Mouse (Mus musculus) midbrain, embryonic 12.5 days (tissue): ENCODE measurements around the gene Bpifb1. TPM values are rescaled to one million over a fixed set of nuclear protein-coding genes. Genes with fewer than 3 reads are reported as not detected.
"Not testable (repeated sequence)": the region's sequence is repeated elsewhere in the genome, so short reads cannot be mapped to it uniquely, and the experiment has no call there.

Experiments
- ATAC-seq: fragments of 200-750 bp; cut with Nextera tagmentation; 2 replicates; pipeline ENCODE4 v1.8.0; 2017; ENCODE audit warnings: low read depth, moderate TSS enrichment, moderate library complexity; ENCODE audit not compliant: low FRiP score
- H3K27ac ChIP-seq: fragments of 300-500 bp; sonication (generic); replicated peaks from 2 replicates; pipeline ENCODE4 v1.5.1; 2016; ENCODE audit warnings: mild to moderate bottlenecking
- H3K27me3 ChIP-seq: fragments of 300-500 bp; sonication (generic); 2 replicates; pipeline ENCODE4 v1.6.1; 2016; ENCODE audit warnings: mild to moderate bottlenecking
- H3K36me3 ChIP-seq: fragments of 300-500 bp; sonication (generic); 2 replicates; pipeline ENCODE4 v1.6.1; 2016
- H3K4me1 ChIP-seq: fragments of 300-500 bp; sonication (generic); 2 replicates; pipeline ENCODE4 v1.6.1; 2016
- H3K4me2 ChIP-seq: fragments of 300-500 bp; sonication (generic); replicated peaks from 2 replicates; pipeline ENCODE4 v1.6.1; 2016; ENCODE audit warnings: mild to moderate bottlenecking, moderate library complexity
- H3K4me3 ChIP-seq: fragments of 300-500 bp; sonication (generic); 2 replicates; pipeline ENCODE4 v1.5.1; 2016; ENCODE audit warnings: mild to moderate bottlenecking
- H3K9ac ChIP-seq: fragments of 300-500 bp; sonication (generic); replicated peaks from 2 replicates; pipeline ENCODE4 v1.6.1; 2016; ENCODE audit warnings: mild to moderate bottlenecking, moderate library complexity
- H3K9me3 ChIP-seq: fragments of 300-500 bp; sonication (generic); 2 replicates; pipeline ENCODE4 v1.6.1; 2016; ENCODE audit warnings: mild to moderate bottlenecking
- WGBS: fragments of 180-500 bp; shearing (Covaris S2); methylation state at CpG from one replicate; pipeline ENCODE4 v1.1.7; 2016; 5-methylcytosine and 5-hydroxymethylcytosine counted together
- polyA plus RNA-seq: library from polyadenylated mRNA; unstranded; fragments of >200 nt; fragmentation: Nextera tagmentation; extraction: Ambion mirVana; gene quantifications from 2 replicates; pipeline ENCODE4 v1.2.1, GENCODE M21; 2016

Bpifb1 gene
- polyA plus RNA-seq, 1 experiment from 2014 or later, result not detected

DNA sequence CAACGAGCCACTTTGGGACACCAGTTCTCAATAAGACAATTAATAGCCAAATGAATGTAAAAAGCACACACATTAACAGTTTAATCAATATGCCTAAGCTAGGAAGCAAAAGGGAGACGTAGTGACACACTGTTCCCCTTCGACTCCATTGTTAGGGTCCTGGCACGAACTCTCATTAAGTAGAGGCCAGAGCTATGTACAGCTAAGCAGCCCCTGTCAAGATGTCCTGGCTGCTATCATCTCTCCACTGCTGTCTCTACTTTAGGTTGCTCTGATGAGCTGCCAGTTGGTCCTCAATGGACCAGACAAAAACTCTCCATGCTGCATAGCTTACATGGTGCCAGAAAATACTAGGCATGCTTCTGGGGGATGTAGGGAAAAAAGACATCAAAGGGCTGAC lies 65.2 kb downstream of the Bpifb1 start:
- no peaks in the 10 kb centered on the region for H3K36me3 ChIP-seq
- 80% methylated on average over 4 of the region's 4 CpGs for WGBS
- H3K9me3 ChIP-seq, result no peaks in the 10 kb centered on the region
- no peaks in the 10 kb centered on the region for H3K27me3 ChIP-seq
- no peak overlapping the region for H3K27ac ChIP-seq
- no peak overlapping the region for H3K4me2 ChIP-seq
- no peak overlapping the region for H3K9ac ChIP-seq
- no peak for ATAC-seq
- H3K4me3 ChIP-seq, result no peak overlapping the region
- no peaks in the 10 kb centered on the region for H3K4me1 ChIP-seq

DNA sequence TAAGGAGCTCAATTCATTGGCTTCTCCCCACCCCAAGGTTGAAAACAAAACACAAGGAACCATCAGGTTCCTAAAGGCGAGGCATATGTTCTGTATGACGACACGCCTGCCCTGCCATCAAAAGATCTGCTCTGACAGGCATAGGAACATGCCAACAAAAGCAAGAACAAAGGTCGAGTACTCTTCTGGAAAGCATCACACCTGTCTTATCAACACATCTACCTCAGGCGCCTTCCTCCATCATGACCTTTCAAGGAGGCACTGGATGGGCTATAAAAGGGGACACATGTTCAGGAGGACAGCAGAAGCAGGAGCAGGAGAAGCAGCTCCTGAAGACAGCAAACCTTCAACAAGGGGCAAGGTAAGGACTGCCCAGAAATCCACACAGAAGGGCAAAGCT lies 66.9 kb downstream of the Bpifb1 start, which contains the start of gene Bpifb9a:
Gene Bpifb9a (plus strand): TSS at position 301 of the 400 bp plus-strand sequence.
- H3K27ac ChIP-seq, H3K9ac ChIP-seq, H3K4me2 ChIP-seq, H3K9me3 ChIP-seq, H3K4me1 ChIP-seq, ATAC-seq, H3K4me3 ChIP-seq, H3K27me3 ChIP-seq, H3K36me3 ChIP-seq: not testable (repeated sequence)
- WGBS, result 87% methylated on average over 5 of the region's 5 CpGs

DNA sequence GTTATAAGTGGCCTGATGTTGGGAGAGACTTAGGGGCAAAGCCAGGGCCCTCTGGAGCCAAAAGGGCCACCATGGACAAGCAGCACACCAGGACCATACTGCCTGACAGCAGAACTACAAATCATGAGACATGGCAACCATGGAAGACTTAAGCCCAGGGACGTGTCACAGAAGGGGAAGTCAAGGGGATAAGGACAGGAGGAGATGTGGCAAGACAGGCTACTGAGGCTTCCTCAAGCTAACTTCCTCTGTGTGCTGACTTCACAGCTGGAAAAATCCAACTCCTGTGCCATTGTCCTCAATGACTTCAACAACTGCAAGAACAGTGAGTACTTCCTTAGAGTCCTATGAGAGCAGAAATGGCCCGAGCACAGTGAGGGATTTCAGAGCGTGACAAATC lies 73.8 kb downstream of the Bpifb1 start:
- 79% methylated on average over 3 of the region's 3 CpGs for WGBS
- not testable (repeated sequence) for ATAC-seq, H3K4me1 ChIP-seq, H3K36me3 ChIP-seq, H3K4me2 ChIP-seq, H3K9ac ChIP-seq, H3K4me3 ChIP-seq, H3K27me3 ChIP-seq, H3K27ac ChIP-seq, H3K9me3 ChIP-seq

Other genes with a start within 250 kb of the Bpifb1 start
- gene Bpifa6, start 215.9 kb upstream of the Bpifb1 start, polyA plus RNA-seq, result not detected in 2 replicates
- gene Bpifa2, start 182.6 kb upstream of the Bpifb1 start, polyA plus RNA-seq, result not detected in 2 replicates
- gene Bpifa3, start 60.5 kb upstream of the Bpifb1 start, polyA plus RNA-seq, result not detected in 2 replicates
- gene Bpifa1, start 47.9 kb upstream of the Bpifb1 start, polyA plus RNA-seq, result not detected in 2 replicates
- gene Bpifa5, start 28.2 kb upstream of the Bpifb1 start, polyA plus RNA-seq, result not detected in 2 replicates
- gene Bpifb5, start 32.9 kb downstream of the Bpifb1 start, polyA plus RNA-seq, result 0.22 TPM in 1 of 2 replicates, not detected in the other
- not detected in 2 replicates for gene Bpifb9a, start 67.0 kb downstream of the Bpifb1 start, polyA plus RNA-seq
- gene Bpifb9b, start 116.4 kb downstream of the Bpifb1 start, polyA plus RNA-seq, result not detected in 2 replicates
- 14.3 and 15.4 TPM in 2 replicates for gene Cdk5rap1, start 182.2 kb downstream of the Bpifb1 start, polyA plus RNA-seq
- 7.1 and 8.6 TPM in 2 replicates for gene Snta1, start 217.3 kb downstream of the Bpifb1 start, polyA plus RNA-seq
- 91.8 and 94.9 TPM in 2 replicates for gene Cbfa2t2, start 245.7 kb downstream of the Bpifb1 start, polyA plus RNA-seq